Mouse (Mus musculus) MEL (cell line): Measurements from ENCODE around the gene Fkbp6. TPM values are rescaled to one million over a fixed set of nuclear protein-coding genes. Genes with fewer than 3 reads are reported as not detected.

Source experiments
- DNase-seq: peaks from one replicate; pipeline ENCODE4 v3.0.0; 2011; ENCODE audit warnings: low read depth, low spot score
- H3K27ac ChIP-seq: 2 replicates; pipeline ENCODE4 v1.5.1; 2012; ENCODE audit warnings: low read depth, mild to moderate bottlenecking, control low read depth, low read length, moderate library complexity; ENCODE audit not compliant: control insufficient read depth
- H3K27me3 ChIP-seq, 2 experiments: fragments of 150-350 bp in 1 of 2; sonication (generic) in 1 of 2; 2 replicates each; pipeline ENCODE4 v1.6.1; 2012; ENCODE audit warnings: low read length in 2 of 2, mild to moderate bottlenecking in 2 of 2, improper control_type of control experiment in 1 of 2, moderate library complexity in 1 of 2; ENCODE audit not compliant: insufficient read depth in 2 of 2, control insufficient read depth in 1 of 2
- H3K36me3 ChIP-seq, 2 experiments: 2 replicates each; pipeline ENCODE4 v1.6.1; 2012 to 2014; ENCODE audit warnings: low read length in 2 of 2, improper control_type of control experiment in 1 of 2, inconsistent platforms in 1 of 2, mild to moderate bottlenecking in 1 of 2; ENCODE audit not compliant: insufficient read depth in 2 of 2, control insufficient read depth in 1 of 2
- H3K4me1 ChIP-seq, 2 experiments: fragments of 150-350 bp in 1 of 2; sonication (generic) in 1 of 2; 2 replicates each; pipeline ENCODE4 v1.6.1; 2012; ENCODE audit warnings: low read length in 2 of 2, improper control_type of control experiment in 1 of 2, mild to moderate bottlenecking in 1 of 2; ENCODE audit not compliant: insufficient read depth in 2 of 2, control insufficient read depth in 1 of 2
- H3K4me3 ChIP-seq, 2 experiments: fragments of 150-350 bp in 1 of 2; sonication (generic) in 1 of 2; 2 replicates each; pipeline ENCODE4 v1.5.1; 2012; ENCODE audit warnings: low read depth in 2 of 2, low read length in 2 of 2, mild to moderate bottlenecking in 2 of 2, moderate library complexity in 2 of 2, control low read depth in 1 of 2, improper control_type of control experiment in 1 of 2; ENCODE audit not compliant: control insufficient read depth in 1 of 2, insufficient read depth in 1 of 2
- H3K79me2 ChIP-seq: 2 replicates; pipeline ENCODE4 v1.6.1; 2012; ENCODE audit warnings: mild to moderate bottlenecking, low read length, moderate library complexity; ENCODE audit not compliant: control insufficient read depth, poor library complexity, insufficient read depth
- H3K9ac ChIP-seq: 2 replicates; pipeline ENCODE4 v1.6.1; 2012; ENCODE audit warnings: low read depth, mild to moderate bottlenecking, control low read depth, low read length, moderate library complexity; ENCODE audit not compliant: control insufficient read depth, poor library complexity, severe bottlenecking
- H3K9me3 ChIP-seq: fragments of 150-350 bp; sonication (generic); replicated peaks from 2 replicates; pipeline ENCODE4 v1.6.1; 2012; ENCODE audit warnings: mild to moderate bottlenecking, low read length, improper control_type of control experiment, moderate library complexity; ENCODE audit not compliant: insufficient read depth
- BHLHE40 ChIP-seq: IDR thresholded peaks from 2 replicates; pipeline ENCODE4 v1.6.1; 2012; ENCODE audit warnings: low read depth, mild to moderate bottlenecking, inconsistent platforms, low read length, improper control_type of control experiment, borderline replicate concordance
- CHD1 ChIP-seq: IDR thresholded peaks from 2 replicates; pipeline ENCODE4 v1.6.1; 2012; ENCODE audit warnings: low read depth, mild to moderate bottlenecking, inconsistent platforms, low read length, improper control_type of control experiment
- CHD2 ChIP-seq: IDR thresholded peaks from 2 replicates; pipeline ENCODE4 v1.6.1; 2011; ENCODE audit warnings: low read length, improper control_type of control experiment
- CTCF ChIP-seq, 3 experiments: IDR thresholded peaks in 2 of 3; conservative IDR thresholded peaks in 1 of 3; 2 replicates each; pipeline ENCODE4 v1.5.1; 2011 to 2012; ENCODE audit warnings: low read length in 3 of 3, low read depth in 2 of 3, mild to moderate bottlenecking in 2 of 3, improper control_type of control experiment in 1 of 3, inconsistent platforms in 1 of 3, mixed read lengths in 1 of 3, moderate library complexity in 1 of 3; ENCODE audit not compliant: control insufficient read depth in 1 of 3, insufficient read depth in 1 of 3, poor library complexity in 1 of 3, severe bottlenecking in 1 of 3
- ELF1 ChIP-seq: IDR thresholded peaks from 2 replicates; pipeline ENCODE4 v1.6.1; 2014; ENCODE audit warnings: low read depth, mild to moderate bottlenecking, inconsistent platforms, low read length, improper control_type of control experiment, moderate library complexity
- ETS1 ChIP-seq: IDR thresholded peaks from 2 replicates; pipeline ENCODE4 v1.6.1; 2012; ENCODE audit warnings: low read depth, mild to moderate bottlenecking, inconsistent platforms, low read length, improper control_type of control experiment, moderate library complexity
- GATA1 ChIP-seq: IDR thresholded peaks from 2 replicates; pipeline ENCODE4 v1.6.1; 2011; ENCODE audit warnings: low read depth, low read length, improper control_type of control experiment
- MAZ ChIP-seq: IDR thresholded peaks from 2 replicates; pipeline ENCODE4 v1.6.1; 2012; ENCODE audit warnings: low read depth, mild to moderate bottlenecking, inconsistent platforms, low read length, improper control_type of control experiment
- MEF2A ChIP-seq: IDR thresholded peaks from 2 replicates; pipeline ENCODE4 v1.6.1; 2014; ENCODE audit warnings: low read depth, mild to moderate bottlenecking, inconsistent platforms, low read length, improper control_type of control experiment; ENCODE audit not compliant: poor library complexity, insufficient replicate concordance, severe bottlenecking; ENCODE audit errors: extremely low read depth
- MYB ChIP-seq: IDR thresholded peaks from 2 replicates; pipeline ENCODE4 v1.6.1; 2011; ENCODE audit warnings: mild to moderate bottlenecking, low read depth, low read length, improper control_type of control experiment
- NELFE ChIP-seq: IDR thresholded peaks from 2 replicates; pipeline ENCODE4 v1.6.1; 2011; ENCODE audit warnings: low read depth, low read length, improper control_type of control experiment
- POLR2A ChIP-seq, 2 experiments: IDR thresholded peaks; 2 replicates each; pipeline ENCODE4 v1.6.1; 2011 to 2012; ENCODE audit warnings: low read length in 2 of 2, mild to moderate bottlenecking in 2 of 2, control low read depth in 1 of 2, improper control_type of control experiment in 1 of 2, low read depth in 1 of 2, moderate library complexity in 1 of 2; ENCODE audit not compliant: control insufficient read depth in 1 of 2, insufficient read depth in 1 of 2, poor library complexity in 1 of 2
- POLR2AphosphoS2 ChIP-seq: IDR thresholded peaks from 2 replicates; pipeline ENCODE4 v1.6.1; 2011; ENCODE audit warnings: low read length, improper control_type of control experiment
- POLR2AphosphoS5 ChIP-seq: IDR thresholded peaks from 2 replicates; pipeline ENCODE4 v1.6.1; 2012; ENCODE audit warnings: low read depth, borderline replicate concordance, mild to moderate bottlenecking, inconsistent platforms, low read length, moderate library complexity, mixed read lengths
- RAD21 ChIP-seq: IDR thresholded peaks from 2 replicates; pipeline ENCODE4 v1.6.1; 2011; ENCODE audit warnings: mild to moderate bottlenecking, low read depth, low read length, improper control_type of control experiment
- TAL1 ChIP-seq: IDR thresholded peaks from 2 replicates; pipeline ENCODE4 v1.6.1; 2012; ENCODE audit warnings: mild to moderate bottlenecking, inconsistent platforms, low read length, moderate library complexity, mixed read lengths
- TBP ChIP-seq: IDR thresholded peaks from 2 replicates; pipeline ENCODE4 v1.8.0; 2011; ENCODE audit warnings: low read depth, low read length, improper control_type of control experiment
- TCF12 ChIP-seq: IDR thresholded peaks from 2 replicates; pipeline ENCODE4 v1.6.1; 2014; ENCODE audit warnings: low read depth, mild to moderate bottlenecking, inconsistent platforms, low read length, improper control_type of control experiment, moderate library complexity
- USF1 ChIP-seq: IDR thresholded peaks from 2 replicates; pipeline ENCODE4 v1.6.1; 2014; ENCODE audit warnings: low read depth, mild to moderate bottlenecking, inconsistent platforms, low read length, improper control_type of control experiment, moderate library complexity
- USF2 ChIP-seq, 2 experiments: IDR thresholded peaks; 2 replicates each; pipeline ENCODE4 v1.6.1; 2011 to 2012; ENCODE audit warnings: improper control_type of control experiment in 2 of 2, low read length in 2 of 2, borderline replicate concordance in 1 of 2, inconsistent platforms in 1 of 2, low read depth in 1 of 2, mild to moderate bottlenecking in 1 of 2; ENCODE audit not compliant: insufficient read depth in 1 of 2
- ZKSCAN1 ChIP-seq: IDR thresholded peaks from 2 replicates; pipeline ENCODE4 v1.6.1; 2012; ENCODE audit warnings: low read depth, mild to moderate bottlenecking, inconsistent platforms, low read length, improper control_type of control experiment, moderate library complexity
- polyA plus RNA-seq, 2 experiments: library from polyadenylated mRNA; stranded (reverse) in 1 of 2; unstranded in 1 of 2; fragments of >175 nt in 1 of 2; fragments of >200 nt in 1 of 2; gene quantifications; 2 replicates each; pipeline versions ENCODE4 v1.2.1 to v1.2.4; 2012; ENCODE audit warnings: low replicate concordance in 2 of 2, low read depth in 1 of 2; ENCODE audit not compliant: insufficient read length in 2 of 2, insufficient read depth in 1 of 2, missing spikeins in 1 of 2
- total RNA-seq: library from RNA; depleted of rRNA; stranded (reverse); fragments of 300-350 nt; gene quantifications from 2 replicates; pipeline ENCODE4 v1.2.3, GENCODE M21; 2012

The Fkbp6 gene
- total and polyA plus RNA-seq, 3 experiments, result 0.10 to 0.19 TPM; not detected in 1

DNA sequence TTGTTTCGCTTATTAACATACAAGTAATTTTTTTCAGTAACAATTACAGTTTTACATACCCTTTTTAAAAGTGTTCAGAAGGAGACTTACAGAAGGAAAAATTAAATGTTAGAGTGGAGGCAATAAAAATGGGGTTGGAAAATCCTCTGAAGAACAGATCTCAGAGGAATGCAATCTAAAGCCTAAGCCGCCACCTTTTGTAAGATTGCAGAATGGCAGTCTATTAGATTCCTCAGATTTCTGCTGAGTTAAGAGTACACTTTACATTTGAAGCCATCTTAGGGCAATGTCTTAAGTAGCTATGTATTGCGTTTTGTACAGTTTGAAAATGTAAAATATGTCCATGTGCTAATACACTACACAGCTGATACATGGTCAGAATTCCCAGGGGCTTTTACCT lies 47.4 kb downstream of the Fkbp6 start:
- no peak for TF ChIP-seq MEF2A
- TF ChIP-seq RAD21, result peak; percentile 13
- TF ChIP-seq CTCF (IDR thresholded peaks at IDR 0.05 in 2 of 3, conservative IDR thresholded peaks at IDR 0.05 in 1 of 3; ENCODE audit: control insufficient read depth in 1 of 3, insufficient read depth in 1 of 3, low read depth in 2 of 3, low read length in 3 of 3, poor library complexity in 1 of 3, severe bottlenecking in 1 of 3), result peak in 1 of 3 experiments; percentile 6; a peak in 1 of 6 replicates
- TF ChIP-seq, all 39 proteins: peak for 2
- no peak overlapping the region for H3K9ac ChIP-seq
- H3K4me1 ChIP-seq, result no peaks in the 10 kb centered on the region
- H3K79me2 ChIP-seq, result no peaks in the 10 kb centered on the region
- H3K4me3 ChIP-seq, result no peak overlapping the region
- no peak overlapping the region for H3K27ac ChIP-seq
- DNase-seq, result no peak
- H3K9me3 ChIP-seq, result no peaks in the 10 kb centered on the region
- H3K36me3 ChIP-seq, result no peaks in the 10 kb centered on the region
- H3K27me3 ChIP-seq, result peaks cover 35 to 37% of the 10 kb centered on the region in 2 experiments

DNA sequence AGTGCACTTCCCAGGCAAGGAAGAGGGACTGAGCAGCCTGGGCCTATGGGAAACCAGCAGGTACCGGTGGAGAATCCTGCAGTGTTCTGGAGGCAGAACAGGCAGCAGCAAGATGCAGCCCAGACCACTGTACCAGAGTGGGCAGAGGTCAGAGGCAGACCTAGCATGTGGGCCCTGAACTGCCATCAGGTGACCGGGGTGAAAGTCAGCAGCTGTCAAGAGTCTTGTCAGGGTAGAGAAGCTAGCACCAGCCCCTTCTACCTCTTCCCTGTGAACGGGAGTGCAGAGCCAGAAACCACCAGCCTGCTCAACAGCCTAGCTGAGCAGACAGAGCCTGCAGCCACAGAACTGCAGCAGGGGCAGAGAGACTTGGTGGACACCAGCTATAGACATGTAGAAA lies 47.9 kb downstream of the Fkbp6 start:
- Histone ChIP-seq H3K79me2 (no peaks in the 10 kb centered on the region), H3K27me3 (peaks cover 34 to 40% of the 10 kb centered on the region in 2 experiments), H3K4me1 (no peaks in the 10 kb centered on the region), H3K9me3 (no peaks in the 10 kb centered on the region), H3K4me3 (no peak overlapping the region), H3K36me3 (no peaks in the 10 kb centered on the region), H3K27ac (no peak overlapping the region), H3K9ac (no peak overlapping the region)
- DNase-seq, result no peak
- TF ChIP-seq TCF12, result no peak
- no peak for TF ChIP-seq MAZ
- no peak for TF ChIP-seq TBP
- no peak for TF ChIP-seq POLR2AphosphoS5
- no peak for TF ChIP-seq ELF1
- no peak for TF ChIP-seq CHD2
- no peak for TF ChIP-seq ZKSCAN1
- no peak for TF ChIP-seq POLR2AphosphoS2
- no peak for TF ChIP-seq GATA1
- no peak for TF ChIP-seq CHD1
- no peak for TF ChIP-seq NELFE
- TF ChIP-seq BHLHE40, result no peak
- TF ChIP-seq USF2 (IDR thresholded peaks at IDR 0.05; ENCODE audit: borderline replicate concordance in 1 of 2, insufficient read depth in 1 of 2, low read depth in 1 of 2, low read length in 2 of 2), result no peak
- TF ChIP-seq ETS1, result no peak
- TF ChIP-seq POLR2A (IDR thresholded peaks at IDR 0.05; ENCODE audit: control insufficient read depth in 1 of 2, insufficient read depth in 1 of 2, low read depth in 1 of 2, low read length in 2 of 2, poor library complexity in 1 of 2), result no peak
- TF ChIP-seq USF1, result no peak
- TF ChIP-seq MYB, result no peak
- TF ChIP-seq TAL1, result no peak
